Mouse (Mus musculus): ENCODE measurements around the gene Rcc1. TPM values are rescaled to one million over a fixed set of nuclear protein-coding genes. Genes with fewer than 3 reads are reported as not detected.

The Rcc1 gene
- polyA plus RNA-seq, 1 experiment, result 16.4 TPM

DNA sequence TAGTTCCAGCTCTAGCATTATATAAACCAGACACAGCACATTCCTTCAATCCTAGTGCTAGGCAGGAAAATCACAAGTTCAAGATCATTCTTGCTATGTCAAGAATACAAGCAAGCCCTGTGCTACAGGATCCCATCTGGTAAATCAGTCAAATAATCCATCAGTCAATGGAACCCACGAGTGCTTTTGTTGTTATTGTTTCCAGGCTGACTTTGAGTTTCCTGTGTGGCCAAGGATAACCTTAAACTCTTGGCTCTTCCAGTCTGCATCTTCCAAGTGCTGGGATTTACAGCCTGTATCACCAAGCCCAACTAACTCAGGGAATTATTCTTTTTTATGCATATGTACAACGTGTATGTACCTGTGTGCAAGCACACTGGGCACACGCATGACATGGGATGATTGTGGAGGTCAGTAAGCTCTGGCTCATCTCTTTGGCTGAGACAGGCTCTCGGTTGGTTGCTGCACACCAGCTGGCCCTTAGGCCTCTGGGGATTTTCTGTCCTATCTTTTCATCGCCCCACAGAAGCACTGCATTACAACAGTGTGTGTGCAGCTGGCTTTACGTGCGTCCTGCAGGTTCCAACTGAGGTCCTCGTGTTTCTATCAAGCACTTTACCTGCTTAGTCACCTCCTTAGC lies 32.5 kb upstream of the Rcc1 start:
- Histone ChIP-seq H3K36me3 (replicated peaks; ENCODE audit: low read length) (peaks cover 46% of the 10 kb centered on the region), H3K4me3 (replicated peaks) (no peak overlapping the region), H3K4me1 (peaks cover 34% of the 10 kb centered on the region), H3K27me3 (replicated peaks) (no peaks in the 10 kb centered on the region), H3K9me3 (no peaks in the 10 kb centered on the region)
- TF ChIP-seq GATA1 (IDR thresholded peaks at IDR 0.05; ENCODE audit: borderline replicate concordance, low read length) (no peak), FLI1 (IDR thresholded peaks at IDR 0.05; ENCODE audit: low read length) (no peak)

DNA sequence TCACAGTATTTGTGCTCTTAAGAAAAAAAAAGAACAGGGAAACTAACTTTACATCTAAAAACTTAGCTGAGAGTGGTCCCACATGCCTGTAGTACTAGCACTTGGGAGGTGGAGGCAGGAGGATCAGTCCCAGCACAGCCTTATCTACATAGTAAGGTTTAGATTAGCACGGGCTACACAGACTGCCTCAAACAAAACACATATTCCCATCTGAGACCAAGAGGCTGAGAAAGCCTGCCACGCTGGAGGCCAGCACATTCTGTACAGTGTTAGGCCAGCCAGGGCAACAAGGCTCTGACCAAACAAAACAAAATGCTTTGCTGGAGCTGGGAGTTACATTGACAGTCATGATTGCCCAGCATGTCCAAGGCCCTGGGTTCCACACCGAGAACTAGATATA lies 30.1 kb upstream of the Rcc1 start:
- TF ChIP-seq GATA1 (IDR thresholded peaks at IDR 0.05; ENCODE audit: borderline replicate concordance, low read length) (no peak), FLI1 (IDR thresholded peaks at IDR 0.05; ENCODE audit: low read length) (no peak)
- Histone ChIP-seq H3K4me1 (peaks cover 44% of the 10 kb centered on the region), H3K4me3 (replicated peaks) (no peak overlapping the region), H3K36me3 (replicated peaks; ENCODE audit: low read length) (peaks cover 57% of the 10 kb centered on the region), H3K27me3 (replicated peaks) (no peaks in the 10 kb centered on the region), H3K9me3 (no peaks in the 10 kb centered on the region)

DNA sequence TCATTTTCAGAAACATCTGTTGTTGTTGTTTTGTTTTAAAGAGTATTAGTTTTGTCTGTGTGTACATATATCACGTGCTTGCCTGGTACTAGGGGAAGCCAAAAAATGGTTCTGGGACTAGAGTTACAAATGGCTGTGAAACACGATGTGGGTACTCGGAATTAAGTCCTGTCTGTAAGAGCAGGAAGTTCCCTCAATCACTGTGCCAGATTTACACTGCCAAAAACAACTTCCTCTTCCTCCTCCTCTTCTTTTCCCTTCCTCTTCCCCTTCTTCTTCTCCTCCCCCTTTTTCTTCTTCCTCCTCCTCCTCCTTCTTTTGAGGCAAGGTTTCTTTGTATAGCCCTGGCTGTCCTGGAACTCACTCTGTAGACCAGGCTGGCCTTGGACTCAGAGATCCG lies 28.9 kb upstream of the Rcc1 start:
- Histone ChIP-seq H3K36me3 (replicated peaks; ENCODE audit: low read length) (peaks cover 64% of the 10 kb centered on the region), H3K9me3 (no peaks in the 10 kb centered on the region), H3K4me1 (peaks cover 33% of the 10 kb centered on the region), H3K27me3 (replicated peaks) (no peaks in the 10 kb centered on the region), H3K4me3 (replicated peaks) (no peak overlapping the region)
- TF ChIP-seq FLI1 (IDR thresholded peaks at IDR 0.05; ENCODE audit: low read length) (no peak), GATA1 (IDR thresholded peaks at IDR 0.05; ENCODE audit: borderline replicate concordance, low read length) (no peak)

DNA sequence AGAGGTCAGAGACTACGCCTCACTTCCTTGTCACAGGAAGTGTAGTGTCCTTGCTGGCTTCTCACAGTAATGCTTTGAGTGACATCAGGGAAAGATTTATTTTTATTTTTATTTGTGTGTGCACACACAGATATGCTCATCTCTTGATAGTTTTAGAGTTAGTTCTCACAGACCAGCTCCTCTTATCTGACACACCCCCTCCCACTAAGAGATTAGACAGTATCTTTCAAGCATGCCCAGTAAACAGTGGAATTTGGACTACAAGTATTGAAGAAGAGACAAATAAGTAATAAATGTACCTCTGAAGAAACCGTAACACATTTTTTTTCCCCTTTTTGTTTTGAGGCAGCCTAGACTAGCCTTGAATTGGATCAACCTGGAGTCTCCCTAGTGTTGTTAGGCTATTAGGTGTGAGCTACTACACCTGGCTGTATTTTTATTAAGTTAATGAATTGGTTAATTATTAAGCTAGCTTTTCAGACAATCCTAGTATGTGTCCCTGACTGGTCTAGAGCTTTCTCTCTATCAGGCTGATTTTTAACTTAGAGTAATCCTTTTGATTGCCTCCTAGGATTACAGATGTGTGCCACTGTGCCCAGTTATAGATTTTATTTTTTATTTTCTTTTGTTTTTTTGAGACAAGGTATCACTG lies 27.7 kb upstream of the Rcc1 start:
- H3K9me3 ChIP-seq, result no peaks in the 10 kb centered on the region
- H3K36me3 ChIP-seq (replicated peaks; ENCODE audit: low read length), result peaks cover 60% of the 10 kb centered on the region
- peaks cover 33% of the 10 kb centered on the region for H3K4me1 ChIP-seq
- H3K27me3 ChIP-seq (replicated peaks), result no peaks in the 10 kb centered on the region
- TF ChIP-seq GATA1 (IDR thresholded peaks at IDR 0.05; ENCODE audit: borderline replicate concordance, low read length) (no peak), FLI1 (IDR thresholded peaks at IDR 0.05; ENCODE audit: low read length) (no peak)
- no peak overlapping the region for H3K4me3 ChIP-seq (replicated peaks)

DNA sequence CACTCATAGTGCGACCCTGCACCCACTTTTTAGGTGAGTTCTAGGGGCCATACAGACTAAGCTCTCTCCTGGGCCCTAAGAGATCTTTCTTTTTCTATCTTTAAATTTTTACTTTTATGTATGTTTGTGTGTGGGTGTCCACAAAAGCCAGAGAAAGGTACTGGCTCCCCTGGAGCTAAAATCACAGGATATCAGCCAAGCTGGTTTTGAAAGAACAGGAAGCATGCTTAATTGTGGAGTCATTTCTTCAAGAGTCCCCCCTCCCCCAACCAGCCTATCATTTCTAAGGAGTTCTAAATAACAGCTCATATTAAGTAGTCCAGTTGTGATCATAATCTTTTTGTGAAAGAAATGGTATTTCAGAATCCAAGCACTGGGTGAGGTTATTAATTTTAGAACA lies 20.4 kb upstream of the Rcc1 start:
- Histone ChIP-seq H3K36me3 (replicated peaks; ENCODE audit: low read length) (peaks cover 75% of the 10 kb centered on the region), H3K9me3 (no peaks in the 10 kb centered on the region), H3K27me3 (replicated peaks) (no peaks in the 10 kb centered on the region), H3K4me1 (peaks cover 27% of the 10 kb centered on the region), H3K4me3 (replicated peaks) (no peak overlapping the region)
- TF ChIP-seq GATA1 (IDR thresholded peaks at IDR 0.05; ENCODE audit: borderline replicate concordance, low read length) (no peak), FLI1 (IDR thresholded peaks at IDR 0.05; ENCODE audit: low read length) (no peak)

DNA sequence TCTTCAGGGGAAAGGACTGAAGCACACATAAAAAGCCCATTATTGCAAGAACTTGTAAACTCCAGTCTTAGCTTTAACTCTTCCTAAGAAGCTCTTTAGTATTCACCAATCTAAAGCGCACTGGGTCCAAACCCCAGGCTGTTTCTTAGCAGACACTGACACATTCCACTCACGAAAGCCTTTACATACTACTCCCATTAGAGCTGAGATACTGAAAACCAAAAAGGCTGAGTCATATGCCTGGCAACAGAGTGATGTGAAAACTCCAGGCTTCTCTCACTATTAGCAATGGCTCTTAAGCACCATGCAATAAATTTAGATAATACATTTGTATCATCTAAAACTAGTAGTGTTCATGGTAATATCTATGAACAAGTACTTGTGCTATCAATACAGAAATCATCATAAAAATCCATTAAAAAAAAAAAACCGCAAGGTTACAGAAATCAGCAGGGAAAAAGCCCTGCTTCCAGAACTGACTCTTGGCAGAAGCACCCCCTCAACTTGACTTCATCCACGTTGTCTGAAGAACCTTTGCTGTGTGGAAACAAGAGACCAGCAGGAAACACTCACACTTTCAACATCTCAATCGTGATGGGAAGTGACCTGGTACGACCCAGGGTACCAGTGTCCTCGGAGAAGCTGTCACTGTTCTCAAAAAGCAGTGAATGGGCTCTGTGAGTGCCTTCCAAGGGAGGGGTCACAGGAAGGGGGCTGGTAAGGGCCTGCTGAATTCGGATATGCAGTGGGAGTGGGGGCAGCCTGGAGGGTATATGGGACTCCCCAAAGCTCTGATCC lies 16.7 kb upstream of the Rcc1 start:
- H3K27me3 ChIP-seq (replicated peaks), result no peaks in the 10 kb centered on the region
- no peak for TF ChIP-seq GATA1 (IDR thresholded peaks at IDR 0.05; ENCODE audit: borderline replicate concordance, low read length)
- H3K4me1 ChIP-seq, result peaks cover 23% of the 10 kb centered on the region
- H3K9me3 ChIP-seq, result no peaks in the 10 kb centered on the region
- H3K4me3 ChIP-seq (replicated peaks), result no peak overlapping the region
- H3K36me3 ChIP-seq (replicated peaks; ENCODE audit: low read length), result peaks cover 84% of the 10 kb centered on the region

DNA sequence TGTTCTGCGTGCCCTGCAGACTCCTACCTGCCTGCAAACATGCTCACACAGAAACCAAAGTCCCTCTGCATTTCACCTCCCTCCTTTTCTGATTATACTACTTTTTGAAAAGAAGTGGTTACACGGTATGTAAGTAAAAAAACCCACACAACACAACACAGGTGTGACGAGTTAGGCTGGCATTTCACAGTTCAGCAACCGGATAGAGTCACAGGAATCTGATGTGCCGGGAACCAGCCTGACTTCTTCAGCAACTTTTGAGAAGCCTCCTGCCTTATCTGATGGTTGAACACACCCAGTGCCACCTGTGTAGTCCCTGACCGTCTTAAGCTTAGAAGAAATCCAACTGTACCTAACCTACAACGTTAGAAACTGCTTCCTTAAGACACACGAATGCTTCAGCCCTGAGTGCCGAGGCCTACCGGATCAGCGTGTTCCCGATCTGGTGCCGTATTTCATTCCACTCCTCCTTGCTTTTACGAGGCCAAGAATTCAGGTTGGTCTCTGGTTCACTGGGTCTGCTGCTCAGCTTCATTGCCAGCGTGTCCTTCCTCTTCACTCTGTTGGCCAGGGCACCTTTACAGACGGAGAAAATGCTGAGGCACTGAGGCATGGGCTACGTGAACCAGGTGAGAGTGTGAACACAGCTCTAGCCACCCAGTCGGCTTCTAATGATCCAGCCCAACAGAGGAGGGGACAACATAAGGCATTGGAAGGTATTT lies 14.2 kb upstream of the Rcc1 start:
- Histone ChIP-seq H3K4me1 (peaks cover 16% of the 10 kb centered on the region), H3K9me3 (no peaks in the 10 kb centered on the region), H3K4me3 (replicated peaks) (no peak overlapping the region), H3K36me3 (replicated peaks; ENCODE audit: low read length) (peaks cover 88% of the 10 kb centered on the region), H3K27me3 (replicated peaks) (no peaks in the 10 kb centered on the region)
- TF ChIP-seq GATA1 (IDR thresholded peaks at IDR 0.05; ENCODE audit: borderline replicate concordance, low read length) (no peak), FLI1 (IDR thresholded peaks at IDR 0.05; ENCODE audit: low read length) (no peak)

DNA sequence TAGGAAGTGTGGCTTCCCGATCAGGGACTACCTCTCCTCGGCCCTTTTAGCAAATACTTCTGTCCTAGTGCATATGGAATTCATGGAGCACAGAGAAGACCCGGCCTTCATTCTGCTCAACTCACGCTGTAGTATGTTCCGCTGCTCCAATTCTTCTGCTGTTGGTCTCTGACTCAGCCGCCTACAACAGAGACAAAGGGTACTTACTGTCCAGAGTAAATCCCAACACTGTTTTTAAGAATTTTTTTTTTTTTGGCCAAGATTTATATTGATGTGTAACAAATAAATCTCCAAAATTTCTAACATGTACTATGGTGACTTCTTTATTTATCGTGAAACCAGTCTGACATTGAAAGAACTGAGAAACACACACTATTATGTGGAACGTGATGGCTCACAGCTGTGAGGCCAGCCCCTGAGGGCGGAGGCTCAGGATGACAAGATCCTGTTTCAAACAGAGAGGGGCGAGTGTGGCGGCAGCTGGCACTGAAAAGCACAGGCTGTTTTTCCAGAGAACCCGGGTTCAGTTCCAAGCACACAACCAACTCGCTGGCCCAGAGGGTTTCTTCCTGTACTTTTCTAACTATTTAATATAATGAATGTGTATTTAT lies 12.2 kb upstream of the Rcc1 start:
- TF ChIP-seq GATA1 (IDR thresholded peaks at IDR 0.05; ENCODE audit: borderline replicate concordance, low read length) (no peak), FLI1 (IDR thresholded peaks at IDR 0.05; ENCODE audit: low read length) (no peak)
- Histone ChIP-seq H3K4me1 (peaks cover 11% of the 10 kb centered on the region), H3K4me3 (replicated peaks) (no peak overlapping the region), H3K27me3 (replicated peaks) (no peaks in the 10 kb centered on the region), H3K9me3 (no peaks in the 10 kb centered on the region), H3K36me3 (replicated peaks; ENCODE audit: low read length) (peaks cover 89% of the 10 kb centered on the region)

DNA sequence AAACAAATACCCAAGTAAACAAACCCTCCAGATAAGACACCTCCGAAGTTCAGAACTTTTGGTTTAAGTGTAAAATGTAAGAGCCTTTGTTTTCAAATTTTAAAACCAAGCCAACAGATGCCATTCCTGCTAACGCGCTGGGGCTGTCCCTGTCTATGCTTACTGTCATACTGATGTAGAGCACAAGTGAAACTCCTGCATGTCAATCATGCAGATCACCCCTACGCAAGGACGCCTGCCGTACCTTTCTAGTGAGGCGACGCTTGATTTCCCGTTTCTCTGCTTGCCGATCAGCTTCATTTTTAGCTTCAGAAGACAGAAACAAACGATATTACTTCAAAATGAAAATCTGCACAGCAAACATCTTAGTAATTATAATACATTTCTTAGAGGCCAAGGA lies 10.1 kb upstream of the Rcc1 start:
- H3K4me3 ChIP-seq (replicated peaks), result no peak overlapping the region
- no peaks in the 10 kb centered on the region for H3K4me1 ChIP-seq
- no peaks in the 10 kb centered on the region for H3K27me3 ChIP-seq (replicated peaks)
- no peak for TF ChIP-seq GATA1 (IDR thresholded peaks at IDR 0.05; ENCODE audit: borderline replicate concordance, low read length)
- TF ChIP-seq FLI1 (IDR thresholded peaks at IDR 0.05; ENCODE audit: low read length), result no peak
- H3K9me3 ChIP-seq, result no peaks in the 10 kb centered on the region
- H3K36me3 ChIP-seq (replicated peaks; ENCODE audit: low read length), result peaks cover 88% of the 10 kb centered on the region
